Mouse (Mus musculus) embryonic facial prominence, embryonic 11.5 days (tissue): ENCODE results near the gene Pola2. TPM values are rescaled to one million over a fixed set of nuclear protein-coding genes. Genes with fewer than 3 reads are reported as not detected.
A peak's percentile ranks its signal among the peaks of the same experiment; 100 is the strongest.

ENCODE experiments used
- ATAC-seq: fragments of 200-750 bp; cut with Nextera tagmentation; replicated peaks from 2 replicates; pipeline ENCODE4 v1.8.0; 2017; ENCODE audit warnings: low read depth; ENCODE audit not compliant: insufficient number of reproducible peaks, low FRiP score, low TSS enrichment
- DNase-seq: peaks from one replicate; pipeline ENCODE4 v3.0.0-alpha.2; 2015; ENCODE audit warnings: low spot score
- H3K27ac ChIP-seq: fragments of 300-500 bp; sonication (generic); replicated peaks from 2 replicates; pipeline ENCODE4 v1.5.1; 2014; ENCODE audit warnings: mild to moderate bottlenecking, low read depth, low read length, control low read depth
- H3K27me3 ChIP-seq: fragments of 300-500 bp; sonication (generic); 2 replicates; pipeline ENCODE4 v1.6.1; 2014; ENCODE audit warnings: mild to moderate bottlenecking, low read length, moderate library complexity, mixed read lengths; ENCODE audit not compliant: control insufficient read depth, insufficient read depth
- H3K36me3 ChIP-seq: fragments of 300-500 bp; sonication (generic); replicated peaks from 2 replicates; pipeline ENCODE4 v1.6.1; 2014; ENCODE audit warnings: low read depth, mild to moderate bottlenecking, low read length, moderate library complexity, mixed read lengths; ENCODE audit not compliant: control insufficient read depth, insufficient read depth
- H3K4me1 ChIP-seq: fragments of 300-500 bp; sonication (generic); 2 replicates; pipeline ENCODE4 v1.6.1; 2014; ENCODE audit warnings: low read length, mixed read lengths; ENCODE audit not compliant: control insufficient read depth, insufficient read depth
- H3K4me2 ChIP-seq: fragments of 300-500 bp; sonication (generic); 2 replicates; pipeline ENCODE4 v1.6.1; 2014; ENCODE audit warnings: low read depth, mild to moderate bottlenecking, control low read depth, low read length, moderate library complexity
- H3K4me3 ChIP-seq: fragments of 300-500 bp; sonication (generic); 2 replicates; pipeline ENCODE4 v1.5.1; 2014; ENCODE audit warnings: low read depth, low read length, control low read depth
- H3K9ac ChIP-seq: fragments of 300-500 bp; sonication (generic); replicated peaks from 2 replicates; pipeline ENCODE4 v1.6.1; 2014; ENCODE audit warnings: mild to moderate bottlenecking, control low read depth, low read length
- H3K9me3 ChIP-seq: fragments of 300-500 bp; sonication (generic); replicated peaks from 2 replicates; pipeline ENCODE4 v1.6.1; 2016; ENCODE audit warnings: mild to moderate bottlenecking, low read length, inconsistent platforms, mixed read lengths; ENCODE audit not compliant: control insufficient read depth
- WGBS: fragments of 180-500 bp; shearing (Covaris S2); extraction: QIAGEN DNeasy Blood & Tissue Kit; methylation state at CpG from one replicate; pipeline ENCODE4 v1.1.7; 2014; 5-methylcytosine and 5-hydroxymethylcytosine counted together
- polyA plus RNA-seq: library from polyadenylated mRNA; unstranded; fragments of >200 nt; fragmentation: Nextera tagmentation; extraction: Ambion mirVana; gene quantifications from 2 replicates; pipeline ENCODE4 v1.2.1, GENCODE M21; 2014

Gene Pola2
- polyA plus RNA-seq, 1 experiment from 2014 or later = 97.6 TPM

GRCm38 (mm10) chr19:5923990-5924712 lies 39.9 kb downstream of the Pola2 start:
- peak; percentile 95 for DNase-seq
- Histone ChIP-seq H3K27ac (no peak overlapping the region), H3K9me3 (no peaks in the 10 kb centered on the region), H3K4me3 (peak overlapping the region; percentile 50), H3K4me1 (no peaks in the 10 kb centered on the region; the same call in 1 of the 2 replicates), H3K36me3 (no peaks in the 10 kb centered on the region), H3K27me3 (peaks cover 4% of the 10 kb centered on the region; the same call in 1 of the 2 replicates), H3K4me2 (peak overlapping the region; percentile 98), H3K9ac (peak overlapping the region; percentile 48)
- peak; percentile 74 for ATAC-seq
- under 1% methylated on average over 38 of the region's 38 CpGs for WGBS

GRCm38 (mm10) chr19:5922963-5923362 lies 41.0 kb downstream of the Pola2 start:
- Histone ChIP-seq H3K4me3 (no peak overlapping the region), H3K9me3 (no peaks in the 10 kb centered on the region), H3K4me2 (no peak overlapping the region), H3K27me3 (peaks cover 4% of the 10 kb centered on the region; the same call in 1 of the 2 replicates), H3K27ac (no peak overlapping the region), H3K4me1 (no peaks in the 10 kb centered on the region; the same call in 1 of the 2 replicates), H3K36me3 (no peaks in the 10 kb centered on the region), H3K9ac (no peak overlapping the region)
- ATAC-seq (no peak), DNase-seq (no peak)
- WGBS = 92% methylated on average over 3 of the region's 3 CpGs

GRCm38 (mm10) chr19:5922119-5922942 lies 41.7 kb downstream of the Pola2 start:
- H3K4me3 ChIP-seq = no peak overlapping the region
- WGBS = 77% methylated on average over 15 of the region's 15 CpGs
- no peak overlapping the region for H3K27ac ChIP-seq
- peaks cover 4% of the 10 kb centered on the region; the same call in 1 of the 2 replicates for H3K27me3 ChIP-seq
- no peaks in the 10 kb centered on the region for H3K36me3 ChIP-seq
- H3K9ac ChIP-seq = no peak overlapping the region
- no peak for DNase-seq
- no peak overlapping the region for H3K4me2 ChIP-seq
- H3K9me3 ChIP-seq = no peaks in the 10 kb centered on the region
- no peaks in the 10 kb centered on the region; the same call in 1 of the 2 replicates for H3K4me1 ChIP-seq
- ATAC-seq = no peak

- 16% methylated on average over 9 of the region's 9 CpGs for WGBS
- DNase-seq (peak; percentile 39), ATAC-seq (no peak)
- no peak overlapping the region for H3K4me2 ChIP-seq
- no peaks in the 10 kb centered on the region; the same call in 1 of the 2 replicates for H3K4me1 ChIP-seq
- no peaks in the 10 kb centered on the region for H3K36me3 ChIP-seq
- peaks cover 4% of the 10 kb centered on the region; the same call in 1 of the 2 replicates for H3K27me3 ChIP-seq
- peak overlapping the region; percentile 23 for H3K9ac ChIP-seq
- no peaks in the 10 kb centered on the region for H3K9me3 ChIP-seq
- no peak overlapping the region for H3K4me3 ChIP-seq
- H3K27ac ChIP-seq = no peak overlapping the region
These were observed 42.3 kb downstream of the Pola2 start for GRCm38 (mm10) chr19:5921715-5922114.

- Histone ChIP-seq H3K9me3 (no peaks in the 10 kb centered on the region), H3K4me1 (peaks cover 2% of the 10 kb centered on the region; the same call in 1 of the 2 replicates), H3K27me3 (no peaks in the 10 kb centered on the region), H3K4me3 (peak within 1 kb of the TSS; percentile 100), H3K9ac (peak within 1 kb of the TSS; percentile 98), H3K27ac (peak within 1 kb of the TSS; percentile 75), H3K4me2 (peak within 1 kb of the TSS; percentile 66), H3K36me3 (no peaks in the 10 kb centered on the region; the same call in 1 of the 2 replicates)
- DNase-seq (peak; percentile 22), ATAC-seq (peak; percentile 16)
- 21% methylated on average over 13 of the region's 13 CpGs for WGBS
These were observed 50.8 kb downstream of the Pola2 start, which contains the start of gene Dpf2 for GRCm38 (mm10) chr19:5913007-5913719. Gene Dpf2, minus strand, starts transcription at chr19:5913010.

- under 1% methylated on average over 59 of the region's 59 CpGs for WGBS
- Histone ChIP-seq H3K36me3 (no peaks in the 10 kb centered on the region; the same call in 1 of the 2 replicates), H3K4me2 (peak overlapping the region; percentile 66), H3K4me1 (peaks cover 2% of the 10 kb centered on the region; the same call in 1 of the 2 replicates), H3K9ac (peak overlapping the region; percentile 98), H3K9me3 (no peaks in the 10 kb centered on the region), H3K27me3 (no peaks in the 10 kb centered on the region), H3K27ac (peak overlapping the region; percentile 75), H3K4me3 (peak overlapping the region; percentile 100)
- ATAC-seq (peak; percentile 88), DNase-seq (peak; percentile 100)
These were observed 51.6 kb downstream of the Pola2 start for GRCm38 (mm10) chr19:5912103-5913006.
